Mouse (Mus musculus) small intestine, adult 2 months (tissue): ENCODE results near the gene Tefm. TPM values are rescaled to one million over a fixed set of nuclear protein-coding genes. Genes with fewer than 3 reads are reported as not detected.

Source experiments
- H3K27ac ChIP-seq: fragments of 200-500 bp; 2 replicates; pipeline ENCODE4 v1.5.1; 2012; ENCODE audit warnings: low read depth, low read length, control low read depth, inconsistent platforms; ENCODE audit not compliant: insufficient read depth
- H3K27me3 ChIP-seq: fragments of 200-500 bp; 2 replicates; pipeline ENCODE4 v1.6.1; 2012; ENCODE audit warnings: mild to moderate bottlenecking, moderate library complexity, low read length, inconsistent platforms; ENCODE audit not compliant: control insufficient read depth, insufficient read depth
- H3K36me3 ChIP-seq: fragments of 200-500 bp; 2 replicates; pipeline ENCODE4 v1.6.1; 2012; ENCODE audit warnings: mild to moderate bottlenecking, low read length, control low read depth, inconsistent platforms; ENCODE audit not compliant: control insufficient read depth, insufficient read depth
- H3K4me1 ChIP-seq: fragments of 200-500 bp; 2 replicates; pipeline ENCODE4 v1.6.1; 2012; ENCODE audit warnings: low read length, inconsistent platforms, mixed read lengths; ENCODE audit not compliant: control insufficient read depth, insufficient read depth, insufficient read length
- H3K4me3 ChIP-seq: fragments of 200-500 bp; 2 replicates; pipeline ENCODE4 v1.5.1; 2012; ENCODE audit warnings: low read depth, mild to moderate bottlenecking, control low read depth, inconsistent platforms, low read length, moderate library complexity
- CTCF ChIP-seq: fragments of 200-500 bp; IDR thresholded peaks from 2 replicates; pipeline ENCODE4 v1.5.1; 2012; ENCODE audit warnings: low read depth, mild to moderate bottlenecking, control low read depth, inconsistent platforms, low read length, moderate library complexity, mixed read lengths; ENCODE audit not compliant: insufficient replicate concordance, insufficient read length; ENCODE audit errors: extremely low read depth
- POLR2A ChIP-seq: fragments of 200-500 bp; IDR thresholded peaks from 2 replicates; pipeline ENCODE4 v1.6.1; 2012; ENCODE audit warnings: low read depth, mild to moderate bottlenecking, control low read depth, inconsistent platforms, low read length, moderate library complexity
- WGBS: fragments of 180-500 bp; shearing (Covaris S2); methylation state at CpG from one replicate; pipeline ENCODE4 v1.1.7; 2018; 5-methylcytosine and 5-hydroxymethylcytosine counted together
- polyA plus RNA-seq: library from polyadenylated mRNA; depleted of rRNA; stranded (reverse); fragments of >200 nt; gene quantifications from 2 replicates; pipeline ENCODE4 v1.2.3, GENCODE M21; 2012

The Tefm gene
- polyA plus RNA-seq, 1 experiment = 0.60 TPM

- Histone ChIP-seq H3K4me1 (no peaks in the 10 kb centered on the region), H3K4me3 (no peak overlapping the region), H3K27me3 (no peaks in the 10 kb centered on the region), H3K27ac (no peak overlapping the region), H3K36me3 (peaks cover 18% of the 10 kb centered on the region)
- 64% methylated on average over 5 of the region's 5 CpGs for WGBS
- no peak for TF ChIP-seq CTCF
- TF ChIP-seq POLR2A = no peak
Observed at GRCm38 (mm10) chr11:80181021-80181749, 39.2 kb upstream of the Tefm start.

GRCm38 (mm10) chr11:80178316-80178715 lies 36.3 kb upstream of the Tefm start:
- no peak for TF ChIP-seq POLR2A
- TF ChIP-seq CTCF = no peak
- Histone ChIP-seq H3K27me3 (no peaks in the 10 kb centered on the region), H3K4me1 (peaks cover 5% of the 10 kb centered on the region; the same call in 1 of the 2 replicates), H3K27ac (no peak overlapping the region), H3K4me3 (no peak overlapping the region), H3K36me3 (peaks cover 23% of the 10 kb centered on the region)
- WGBS = 80% methylated on average over 8 of the region's 8 CpGs

GRCm38 (mm10) chr11:80176911-80177895 lies 35.2 kb upstream of the Tefm start:
- Histone ChIP-seq H3K4me3 (no peak overlapping the region), H3K27me3 (no peaks in the 10 kb centered on the region), H3K27ac (0 out of 2 replicates have a peak overlapping the region, but pooled peaks have one; percentile 12), H3K4me1 (peaks cover 10% of the 10 kb centered on the region; the same call in 1 of the 2 replicates), H3K36me3 (peaks cover 25% of the 10 kb centered on the region)
- TF ChIP-seq CTCF = no peak
- no peak for TF ChIP-seq POLR2A
- 80% methylated on average over 11 of the region's 11 CpGs for WGBS

- Histone ChIP-seq H3K27ac (no peak overlapping the region), H3K27me3 (no peaks in the 10 kb centered on the region), H3K36me3 (peaks cover 31% of the 10 kb centered on the region), H3K4me1 (peaks cover 24% of the 10 kb centered on the region), H3K4me3 (no peak overlapping the region)
- TF ChIP-seq POLR2A = no peak
- no peak for TF ChIP-seq CTCF
- WGBS = 63% methylated on average over 11 of the region's 11 CpGs
Observed at GRCm38 (mm10) chr11:80173963-80174670, 32.1 kb upstream of the Tefm start.

GRCm38 (mm10) chr11:80171884-80172283 lies 29.9 kb upstream of the Tefm start:
- peaks cover 27% of the 10 kb centered on the region for H3K36me3 ChIP-seq
- H3K4me1 ChIP-seq = peaks cover 26% of the 10 kb centered on the region
- H3K27ac ChIP-seq = peak overlapping the region; percentile 70
- no peaks in the 10 kb centered on the region for H3K27me3 ChIP-seq
- TF ChIP-seq CTCF = no peak
- no peak for TF ChIP-seq POLR2A
- H3K4me3 ChIP-seq = no peak overlapping the region
- WGBS = 44% methylated on average over 4 of the region's 4 CpGs

- H3K36me3 ChIP-seq = peaks cover 34% of the 10 kb centered on the region
- WGBS = 77% methylated on average over 5 of the region's 5 CpGs
- H3K4me3 ChIP-seq = no peak overlapping the region
- H3K4me1 ChIP-seq = peaks cover 26% of the 10 kb centered on the region
- H3K27ac ChIP-seq = peak overlapping the region; percentile 70; the same call in 1 of the 2 replicates
- TF ChIP-seq CTCF (no peak), POLR2A (no peak)
- no peaks in the 10 kb centered on the region for H3K27me3 ChIP-seq
Observed at GRCm38 (mm10) chr11:80170351-80170750, 28.4 kb upstream of the Tefm start.
